Mouse (Mus musculus) cerebellum, adult (tissue): ENCODE data around the gene Rps23.
"Not testable (repeated sequence)": the region's sequence is repeated elsewhere in the genome, so short reads cannot be mapped to it uniquely, and the experiment has no call there.

ENCODE experiments used
- ATAC-seq: cut with Nextera tagmentation; 2 replicates; pipeline ENCODE4 v1.9.2; 2017; ENCODE audit warnings: mild to moderate bottlenecking, moderate library complexity, mixed read lengths; ENCODE audit not compliant: insufficient number of reproducible peaks, low FRiP score, low TSS enrichment

Gene Rps23

DNA sequence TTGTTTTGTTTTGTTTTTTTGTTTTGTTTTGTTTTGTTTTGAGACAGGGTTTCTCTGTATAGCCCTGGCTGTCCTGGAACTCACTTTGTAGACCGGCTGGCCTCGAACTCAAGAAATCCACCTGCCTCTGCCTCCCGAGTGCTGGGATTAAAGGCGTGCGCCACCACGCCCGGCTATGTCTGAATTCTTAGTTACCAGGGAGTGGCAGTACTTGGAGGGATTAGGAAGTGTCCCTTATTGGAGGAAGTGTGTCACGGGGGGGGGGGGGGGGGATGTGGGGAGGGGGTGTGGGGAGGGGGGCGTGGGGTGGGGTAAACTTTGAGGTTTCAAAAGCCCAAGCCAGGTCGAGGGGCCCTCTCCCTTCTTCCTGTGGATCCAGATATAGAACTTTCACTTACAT, 5.5 kb downstream of the Rps23 start:
- not testable (repeated sequence) for ATAC-seq

DNA sequence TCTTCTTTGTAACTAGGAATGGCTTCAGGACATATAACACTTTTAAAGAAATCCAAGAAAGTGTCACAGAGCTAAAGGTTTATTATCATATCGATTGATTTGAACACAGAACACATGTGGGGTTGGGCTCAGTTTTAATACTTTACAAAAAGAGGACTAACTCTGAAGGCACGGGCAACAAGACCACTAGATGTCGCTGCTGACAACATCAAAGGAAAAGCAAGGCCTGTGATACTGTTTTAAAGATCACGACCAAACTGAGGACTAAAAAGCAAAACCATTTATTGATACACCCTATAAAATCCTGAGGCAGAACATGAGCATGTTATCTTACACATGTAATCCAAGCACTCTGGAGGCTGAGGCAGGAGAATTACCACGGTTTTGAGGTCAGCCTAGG, 7.1 kb downstream of the Rps23 start:
- ATAC-seq, result peak; percentile 65

DNA sequence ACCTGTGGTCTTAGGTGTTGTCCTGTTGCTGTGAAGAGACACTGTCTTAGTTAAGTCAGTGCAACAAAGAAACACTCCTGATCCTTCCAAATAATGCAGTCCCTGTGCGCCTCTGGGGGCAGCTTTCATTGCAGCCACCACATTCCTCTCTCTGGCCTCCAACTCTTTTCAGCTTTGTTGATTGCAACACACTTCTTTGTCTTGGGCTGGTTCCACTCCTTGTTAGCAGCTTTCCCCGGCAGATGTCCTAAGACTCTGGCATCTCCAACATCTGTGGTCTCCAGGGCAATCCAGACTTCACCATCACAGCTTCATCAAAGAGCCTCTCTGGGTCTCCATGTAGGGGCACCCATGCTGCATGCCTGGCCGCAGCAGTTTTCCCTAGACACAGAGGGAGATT, 10.5 kb downstream of the Rps23 start:
- ATAC-seq, result no peak

DNA sequence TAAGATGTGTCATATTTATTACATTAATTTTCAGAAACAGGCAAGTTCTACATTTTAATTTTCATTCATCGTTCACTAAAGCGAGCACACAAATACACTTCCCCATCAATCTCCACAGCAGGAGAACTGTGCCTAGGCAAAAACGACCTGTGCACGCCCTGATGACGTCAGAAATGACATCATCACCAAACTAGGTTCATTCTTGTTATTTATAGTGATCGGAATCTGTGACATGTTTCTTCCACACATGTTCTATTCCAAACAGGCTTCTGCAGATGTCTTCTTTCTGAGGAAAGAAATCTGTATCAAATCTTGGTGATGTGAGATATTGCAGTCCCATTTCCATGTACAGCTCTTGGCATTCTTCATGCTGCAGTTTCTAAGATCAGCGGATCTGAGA, 13.1 kb downstream of the Rps23 start:
- ATAC-seq, result no peak

DNA sequence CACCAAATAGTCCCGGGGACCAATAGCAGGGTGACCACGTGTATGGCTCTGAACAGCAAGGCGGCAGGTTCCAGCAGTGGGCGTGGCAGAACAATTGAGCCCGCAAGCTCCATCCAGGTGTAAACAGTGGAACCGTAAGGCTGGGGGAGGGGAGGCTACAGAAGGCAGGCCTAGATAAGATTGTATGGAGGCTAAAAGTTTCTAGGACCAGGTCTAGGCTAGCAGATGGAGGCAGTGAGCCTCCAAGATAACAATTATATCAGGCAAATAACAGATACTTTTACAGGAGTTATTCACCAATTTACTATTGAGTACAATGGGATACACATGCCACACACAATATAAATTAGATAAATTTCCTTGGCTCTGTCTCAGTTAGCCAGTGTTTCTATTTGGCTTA, 16.4 kb downstream of the Rps23 start:
- ATAC-seq, result no peak

DNA sequence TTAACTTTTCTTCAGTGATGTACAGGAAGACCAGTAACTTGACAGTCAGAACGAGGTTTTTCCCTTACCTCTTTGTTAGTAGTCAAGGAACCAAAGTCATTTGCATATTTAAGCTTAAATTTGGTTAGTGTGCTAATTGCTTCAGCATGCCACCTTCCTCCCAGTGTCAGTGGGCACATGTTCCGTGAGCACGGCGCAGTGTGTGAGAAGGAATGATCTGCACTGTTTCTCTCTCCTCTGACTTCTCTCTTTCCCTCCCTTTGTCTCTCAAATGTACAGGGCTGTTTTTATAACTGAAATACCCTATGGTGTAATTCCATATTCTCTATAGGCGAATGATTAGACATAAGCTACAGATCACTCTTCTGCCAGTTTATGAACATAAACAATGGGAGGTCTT, 16.8 kb downstream of the Rps23 start:
- no peak for ATAC-seq

DNA sequence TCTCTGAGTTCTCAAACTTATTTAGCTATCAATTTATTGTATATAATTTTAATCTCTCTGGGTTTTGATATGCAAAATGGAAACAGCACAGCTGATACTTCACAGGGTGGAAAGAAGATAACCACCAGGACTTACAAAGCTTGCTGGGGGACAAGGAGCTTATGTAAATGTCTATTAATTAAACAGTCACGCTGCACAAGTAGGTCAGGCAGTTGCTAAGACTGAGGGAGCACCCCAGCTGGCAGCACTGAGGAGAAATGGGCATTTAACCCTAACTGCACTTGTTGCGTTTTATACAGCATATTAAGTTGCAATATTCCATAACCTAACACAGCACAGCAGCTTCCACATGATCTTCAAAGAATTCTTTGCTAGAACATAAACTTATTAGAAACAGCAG, 36.1 kb downstream of the Rps23 start:
- ATAC-seq, result no peak

DNA sequence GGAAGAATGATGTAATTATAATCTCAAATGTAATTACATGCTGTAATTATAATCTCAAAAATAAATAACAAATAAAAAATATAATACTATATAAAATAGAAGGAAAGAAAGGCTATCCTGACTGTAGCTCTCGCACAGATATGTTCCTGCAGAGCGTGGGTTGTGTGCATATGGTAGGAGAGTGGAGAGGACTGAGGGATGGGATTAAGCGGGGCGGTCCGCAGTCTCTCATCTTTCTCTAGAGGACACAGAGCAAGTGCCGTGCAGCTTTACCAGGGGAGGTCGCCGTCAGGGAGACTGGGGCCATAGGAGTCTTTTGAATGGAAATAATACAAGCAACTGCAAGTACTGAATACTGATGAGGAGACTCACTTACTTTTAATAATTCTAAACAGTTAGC, 37.8 kb downstream of the Rps23 start:
- ATAC-seq, result no peak

DNA sequence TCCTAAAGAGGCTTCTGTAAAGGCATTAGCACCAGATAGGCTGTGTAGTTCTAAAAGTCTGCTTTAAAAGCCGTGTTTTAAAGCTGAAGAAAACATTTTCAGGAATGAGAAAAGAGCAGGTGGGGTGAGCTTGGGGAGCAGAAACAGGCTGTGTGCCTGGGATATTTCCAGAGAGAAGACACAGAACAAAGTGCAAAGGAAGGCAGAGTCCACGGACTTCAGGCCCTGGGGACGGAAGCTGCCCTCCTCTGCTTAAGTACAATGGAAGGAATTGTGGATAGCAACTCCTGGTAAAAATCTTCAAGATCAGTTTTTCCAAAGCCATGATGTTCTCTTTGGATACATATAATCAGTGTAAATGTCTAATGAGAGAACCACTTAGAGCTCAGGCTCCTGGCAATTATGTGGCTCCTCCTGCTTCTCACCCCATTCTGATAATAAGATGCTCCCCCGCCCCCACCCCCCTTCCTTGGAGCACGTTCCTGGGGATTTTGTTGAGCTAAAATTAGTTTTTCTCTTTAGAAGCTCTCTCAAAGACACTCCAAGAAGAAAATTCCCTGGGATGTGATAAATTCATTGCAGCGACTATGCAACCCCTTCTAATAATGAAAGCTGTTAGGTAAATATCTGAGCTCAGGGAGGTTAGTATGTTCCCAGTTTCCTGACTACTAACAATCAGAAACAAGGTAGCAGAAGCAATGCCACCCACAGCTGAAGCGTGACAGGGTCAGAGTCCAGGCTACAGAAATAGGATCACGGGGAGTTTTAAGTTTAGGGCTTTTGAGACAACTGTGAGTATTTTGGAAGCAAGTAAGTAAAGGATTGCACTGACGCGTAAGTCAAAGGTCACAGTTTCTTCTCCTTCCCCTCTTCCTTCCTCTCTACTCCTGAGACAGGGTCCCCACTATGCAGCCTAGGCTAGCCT, 40.3 kb downstream of the Rps23 start:
- ATAC-seq, result no peak

DNA sequence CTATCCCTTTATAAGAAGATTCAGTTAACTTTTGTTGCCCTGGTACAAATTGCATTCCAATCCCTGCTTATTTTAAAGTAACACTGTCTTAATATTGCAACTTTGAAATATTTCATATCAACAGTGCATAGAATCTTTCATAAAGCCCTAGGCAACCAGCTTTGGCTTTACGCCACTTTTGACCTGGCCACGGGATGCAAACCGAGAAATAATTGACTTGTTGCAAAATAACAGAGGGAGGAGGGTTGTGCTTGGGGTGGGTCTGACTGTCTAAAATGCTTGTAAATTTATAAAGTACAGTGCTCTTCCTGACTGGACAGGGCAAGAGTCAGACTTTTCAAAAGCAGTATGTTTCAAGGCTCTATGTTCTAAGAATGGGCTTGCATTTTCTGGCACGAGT, 41.8 kb downstream of the Rps23 start:
- ATAC-seq, result no peak

DNA sequence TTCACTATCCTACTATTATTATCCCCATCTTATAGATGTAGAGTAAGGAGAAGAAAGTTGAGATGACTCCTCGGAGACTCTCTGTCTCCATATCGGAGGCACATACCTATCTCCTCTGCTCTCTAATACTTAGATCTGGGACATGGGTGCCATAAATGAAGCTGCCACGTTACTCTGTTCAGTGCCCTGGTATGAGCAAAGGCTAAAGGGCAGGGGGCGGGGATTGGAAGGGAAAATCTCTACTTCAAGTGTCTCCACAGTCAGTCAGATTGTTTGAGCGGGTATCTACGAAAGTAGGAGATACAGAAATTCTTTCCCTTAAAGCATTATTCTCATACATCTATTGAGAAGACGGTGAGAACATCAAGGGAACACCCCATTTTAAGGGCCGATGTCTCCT, 43.2 kb downstream of the Rps23 start:
- ATAC-seq, result no peak

DNA sequence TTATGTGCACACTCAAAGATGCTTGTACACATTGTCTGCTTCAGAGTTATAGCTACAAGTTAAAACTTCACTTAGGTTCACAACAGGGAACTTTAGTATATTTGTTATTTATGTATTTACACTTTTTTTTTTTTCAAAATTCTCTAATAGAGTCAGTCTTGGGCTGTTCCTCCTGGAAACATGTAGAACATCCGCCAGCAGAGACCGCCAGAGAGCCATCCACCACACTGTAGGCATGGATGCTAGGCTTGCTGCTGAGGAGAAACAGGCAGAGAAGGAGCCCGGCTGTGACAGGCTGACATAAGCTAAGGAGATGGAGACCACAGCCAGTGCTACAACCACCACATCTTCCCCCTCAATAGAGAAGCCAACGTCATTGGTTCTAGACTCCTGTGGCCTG, 44.7 kb downstream of the Rps23 start:
- ATAC-seq, result peak; percentile 93

DNA sequence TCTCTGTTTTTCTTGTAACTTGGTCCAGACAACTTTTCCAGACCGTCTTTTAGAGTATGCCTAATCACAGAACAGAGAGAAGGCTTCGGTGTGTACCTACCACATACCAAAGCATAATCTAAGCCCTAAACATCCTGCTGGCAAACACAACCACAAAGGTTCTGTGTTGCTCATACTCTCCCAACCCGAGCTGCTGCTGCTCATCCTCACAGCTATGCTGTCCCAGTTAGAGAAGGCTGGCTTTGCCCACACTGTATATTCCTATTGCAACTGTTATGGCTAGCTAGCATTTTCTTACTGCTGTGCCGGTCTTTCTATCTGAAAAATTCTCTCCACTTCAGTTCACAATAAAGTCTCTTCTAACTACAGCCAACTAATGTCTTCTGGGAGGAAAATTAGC, 46.2 kb downstream of the Rps23 start:
- ATAC-seq, result no peak

DNA sequence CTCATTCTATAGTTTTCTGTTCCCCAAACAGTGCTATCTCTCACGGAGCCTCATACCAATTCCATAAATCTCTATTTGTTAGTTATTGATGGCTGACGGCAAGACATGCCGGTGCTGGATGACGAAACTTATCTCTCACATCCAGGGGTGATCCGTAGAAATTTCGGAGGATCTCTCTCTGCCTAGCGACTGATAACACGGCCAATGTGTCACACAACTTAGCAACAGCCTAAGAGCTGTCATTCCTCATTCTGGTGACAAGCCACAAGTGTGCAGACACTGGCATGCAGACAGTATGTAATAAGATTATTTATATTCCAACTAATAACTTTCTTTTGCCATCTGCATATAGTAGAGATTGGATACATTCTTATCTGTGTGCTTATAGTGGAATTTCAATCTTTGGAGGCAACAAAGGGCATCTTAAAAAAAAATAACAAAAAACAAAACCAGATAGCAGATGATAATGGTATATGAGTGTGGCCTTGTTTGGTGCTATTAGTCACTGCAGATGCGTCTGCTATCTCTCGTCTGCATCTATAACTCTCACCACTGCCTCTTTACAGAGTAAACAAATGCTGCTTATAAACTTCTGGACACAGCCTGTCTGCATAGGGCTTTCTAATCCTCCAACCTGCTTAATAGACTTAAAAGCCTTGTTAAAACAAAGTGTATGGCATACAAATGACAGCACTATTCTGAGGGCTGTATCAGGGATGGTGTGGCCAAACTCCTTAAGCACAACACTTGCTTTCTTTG, 47.7 kb downstream of the Rps23 start:
- ATAC-seq, result no peak

DNA sequence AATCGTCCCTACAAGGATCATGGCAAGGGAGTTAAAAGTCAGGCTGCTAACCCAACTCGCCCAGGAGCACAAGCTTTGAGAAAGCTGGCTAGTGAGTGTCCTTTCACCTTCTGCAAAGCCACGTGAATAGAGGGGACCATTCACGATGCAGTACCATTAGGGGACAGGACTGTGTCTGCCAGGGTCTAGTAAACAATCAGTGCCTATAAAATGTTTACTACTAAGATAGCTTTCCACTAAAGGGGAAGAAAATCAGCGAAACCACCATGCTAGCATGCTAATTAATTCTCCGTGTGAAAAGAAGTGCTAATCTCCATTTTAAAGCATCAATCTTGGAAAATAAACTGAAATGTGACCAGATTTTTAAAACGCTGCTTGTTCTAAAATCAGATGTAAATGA, 50.7 kb downstream of the Rps23 start:
- no peak for ATAC-seq
